Mouse (Mus musculus) lung, adult 2 months (tissue): ENCODE data around the gene Pcbp4. TPM values are rescaled to one million over a fixed set of nuclear protein-coding genes. Genes with fewer than 3 reads are reported as not detected.

Experiments
- DNase-seq: peaks from one replicate; pipeline ENCODE4 v3.0.0; 2022
- H3K4me1 ChIP-seq: fragments of 200-500 bp; 2 replicates; pipeline ENCODE4 v1.6.1; 2011; ENCODE audit warnings: low read length; ENCODE audit not compliant: control insufficient read depth, insufficient read depth
- H3K4me3 ChIP-seq: fragments of 200-500 bp; replicated peaks from 2 replicates; pipeline ENCODE3; 2011; ENCODE audit warnings: low read depth, mild to moderate bottlenecking, control low read depth, low read length; ENCODE audit errors: extremely low read depth
- CTCF ChIP-seq: fragments of 200-500 bp; IDR thresholded peaks from 2 replicates; pipeline ENCODE4 v1.5.1; 2011; ENCODE audit warnings: mild to moderate bottlenecking, low read length, control low read depth; ENCODE audit not compliant: insufficient read depth
- POLR2A ChIP-seq: fragments of 200-500 bp; IDR thresholded peaks from 2 replicates; pipeline ENCODE4 v1.6.1; 2011; ENCODE audit warnings: low read depth, mild to moderate bottlenecking, control low read depth, low read length, borderline replicate concordance; ENCODE audit errors: extremely low read depth
- WGBS: fragments of 180-500 bp; shearing (Covaris S2); methylation state at CpG from one replicate; pipeline ENCODE4 v1.1.7; 2018; 5-methylcytosine and 5-hydroxymethylcytosine counted together
- polyA plus RNA-seq: library from polyadenylated mRNA; depleted of rRNA; stranded (reverse); fragments of >200 nt; gene quantifications from 2 replicates; pipeline ENCODE4 v1.2.3, GENCODE M21; 2012; rRNA removed

The Pcbp4 gene
- polyA plus RNA-seq, result 68.5 and 70.7 TPM in 2 replicates

DNA sequence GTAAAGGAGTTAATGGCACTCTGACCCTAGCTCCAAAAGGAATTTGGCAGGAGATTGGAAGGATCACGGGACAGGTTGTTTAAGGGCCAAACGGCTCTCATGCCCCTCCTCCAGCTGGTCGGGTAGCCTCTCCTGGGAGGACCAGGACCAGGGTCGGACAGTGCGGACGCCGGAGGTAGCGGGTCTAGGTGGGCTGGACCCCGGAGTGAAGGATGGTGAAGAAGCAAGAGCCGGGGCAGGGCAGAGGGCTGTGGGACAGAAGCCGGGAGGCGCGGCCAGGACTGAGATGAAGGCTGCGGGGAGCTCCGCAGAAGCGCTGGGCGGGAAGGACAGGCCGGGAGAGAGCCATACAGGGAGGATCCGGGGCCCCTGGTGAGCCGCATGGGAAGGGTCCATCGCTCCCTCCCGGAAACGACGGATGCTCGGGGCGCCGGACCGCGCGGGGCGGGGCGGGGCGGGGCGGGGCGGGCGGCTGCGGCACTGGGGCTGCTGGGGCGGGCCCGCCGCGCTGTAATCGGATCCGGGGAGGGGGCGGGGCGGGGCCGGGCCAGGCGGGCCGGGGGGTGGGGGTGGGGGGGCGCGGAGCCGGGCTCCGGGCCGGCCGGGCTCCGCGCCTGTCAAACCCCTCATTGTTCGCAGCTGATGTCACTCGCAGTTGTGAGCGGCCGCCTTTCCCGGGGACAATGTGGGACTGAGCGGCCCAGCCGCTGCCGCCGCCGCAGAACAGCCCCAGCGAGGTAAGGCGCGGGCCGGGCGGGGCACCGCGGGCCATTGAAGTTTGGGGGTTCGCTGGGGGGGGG, at the start of gene Pcbp4:
Gene Pcbp4 (plus strand): TSS at position 21 of the 800 bp plus-strand sequence.
- WGBS, result under 1% methylated on average over 40 of the region's 74 CpGs
- TF ChIP-seq POLR2A, result no peak; the same call in 1 of the 2 replicates
- no peak for TF ChIP-seq CTCF
- Histone ChIP-seq H3K4me1 (peaks cover 14% of the 10 kb centered on the region), H3K4me3 (peak within 1 kb of the TSS; percentile 73)
- DNase-seq, result peak; percentile 68

DNA sequence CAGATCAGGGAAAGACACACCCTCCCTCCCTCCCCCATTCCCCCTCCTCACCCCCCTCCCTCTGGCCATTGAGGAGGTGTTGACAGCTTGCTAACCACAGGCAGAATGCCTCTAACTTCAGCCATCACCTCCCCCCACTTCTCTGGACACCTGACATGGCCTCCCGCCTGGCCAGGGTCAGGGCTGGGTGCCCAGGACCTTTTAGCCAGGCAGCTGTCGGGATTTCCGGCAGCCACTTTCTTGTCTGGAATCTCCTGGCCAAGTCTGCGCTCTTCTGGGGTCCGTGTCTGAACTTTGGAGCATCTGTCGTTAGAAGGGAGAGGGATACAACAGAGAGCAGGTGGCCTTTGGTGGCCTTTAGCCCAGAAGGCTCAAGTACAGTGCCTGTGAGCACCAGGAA, 47.8 kb upstream of the Pcbp4 start:
- WGBS, result 40% methylated on average over 6 of the region's 6 CpGs
- no peak for DNase-seq
- Histone ChIP-seq H3K4me1 (no peaks in the 10 kb centered on the region; the same call in 1 of the 2 replicates), H3K4me3 (no peak overlapping the region)
- no peak for TF ChIP-seq POLR2A
- TF ChIP-seq CTCF, result no peak

DNA sequence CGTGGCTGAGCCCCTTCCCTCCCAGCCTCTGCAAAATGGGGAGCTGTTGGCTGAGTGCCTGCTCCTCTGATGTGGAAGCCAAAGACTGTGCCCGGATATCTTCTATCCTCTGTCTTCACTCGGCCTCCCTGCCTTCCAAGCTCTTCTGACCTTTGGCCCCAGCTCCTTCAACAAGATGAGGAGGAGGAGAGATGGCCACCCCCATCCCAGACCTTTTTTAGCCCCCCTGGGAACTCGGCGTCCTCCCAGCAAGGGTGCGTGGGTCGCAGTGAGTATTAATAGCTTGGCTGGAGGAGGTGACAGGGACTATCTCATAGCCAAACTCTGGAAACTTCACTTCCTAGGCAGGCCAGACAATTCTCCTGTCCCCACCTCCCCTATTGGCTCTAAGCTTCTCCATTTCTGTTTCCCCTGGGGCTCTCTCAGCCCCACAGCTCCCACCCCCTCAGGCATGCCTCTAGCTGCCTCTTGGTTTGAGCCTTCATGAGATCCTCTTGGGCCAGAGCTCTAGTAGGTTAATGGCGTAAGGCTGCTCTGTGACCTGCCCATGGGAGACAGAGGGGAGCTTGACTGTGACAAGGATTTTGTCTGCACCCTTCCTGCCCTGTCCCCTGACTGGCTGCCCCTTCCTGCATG, 46.5 kb upstream of the Pcbp4 start:
- Histone ChIP-seq H3K4me3 (no peak overlapping the region), H3K4me1 (no peaks in the 10 kb centered on the region; the same call in 1 of the 2 replicates)
- WGBS, result 46% methylated on average over 8 of the region's 8 CpGs
- no peak for TF ChIP-seq POLR2A
- TF ChIP-seq CTCF, result no peak
- DNase-seq, result no peak

DNA sequence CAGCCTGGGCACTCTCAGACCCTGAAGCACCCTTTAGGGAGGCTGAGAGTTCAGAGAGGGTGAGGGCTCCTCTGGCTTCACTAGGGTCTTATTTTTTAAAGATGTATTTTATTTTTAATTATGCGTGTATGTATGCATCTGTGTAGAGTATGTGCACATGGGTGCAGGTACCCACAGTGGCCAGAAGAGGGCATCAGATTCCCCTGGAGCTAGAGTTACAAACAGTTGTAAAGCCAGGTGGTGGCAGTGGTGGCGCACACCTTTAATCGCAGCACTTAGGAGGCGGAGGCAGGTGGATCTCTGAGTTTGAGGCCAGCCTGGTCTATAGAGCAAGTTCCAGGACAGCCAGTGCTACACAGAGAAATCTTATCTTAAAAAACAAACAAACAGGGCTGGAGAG, 44.0 kb upstream of the Pcbp4 start:
- TF ChIP-seq CTCF, result no peak
- 97% methylated on average over 4 of the region's 4 CpGs for WGBS
- Histone ChIP-seq H3K4me1 (no peaks in the 10 kb centered on the region; the same call in 1 of the 2 replicates), H3K4me3 (no peak overlapping the region)
- DNase-seq, result no peak

DNA sequence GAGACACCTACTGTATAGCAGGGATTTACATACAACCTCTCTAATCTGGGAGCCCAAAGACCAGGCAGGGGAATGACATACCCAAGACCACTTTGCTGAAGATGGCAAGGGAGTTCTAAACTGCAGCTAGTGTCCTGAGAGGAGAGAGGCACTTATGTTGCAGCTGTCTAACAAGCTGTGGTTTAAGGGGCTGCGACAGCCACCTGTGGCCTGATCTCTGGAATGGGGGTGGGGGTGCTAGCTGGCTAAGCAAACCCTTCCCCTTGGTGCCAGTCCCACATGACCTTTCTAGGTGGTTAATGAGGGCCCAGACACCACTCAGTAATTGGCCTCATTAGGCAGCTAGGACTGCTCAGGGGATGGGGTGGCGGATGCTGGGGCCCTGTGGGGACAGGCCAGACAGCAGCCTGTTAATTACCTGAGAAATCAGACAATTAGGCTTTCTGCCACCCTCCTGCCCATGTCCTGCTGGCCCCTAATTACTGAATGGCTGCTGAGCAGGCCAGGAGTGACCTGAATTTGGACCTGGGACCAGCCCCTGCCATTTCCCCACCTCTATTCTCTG, 42.9 kb upstream of the Pcbp4 start:
- Histone ChIP-seq H3K4me1 (no peaks in the 10 kb centered on the region; the same call in 1 of the 2 replicates), H3K4me3 (no peak overlapping the region)
- TF ChIP-seq POLR2A (no peak), CTCF (no peak)
- 98% methylated on average over 2 of the region's 2 CpGs for WGBS
- no peak for DNase-seq

DNA sequence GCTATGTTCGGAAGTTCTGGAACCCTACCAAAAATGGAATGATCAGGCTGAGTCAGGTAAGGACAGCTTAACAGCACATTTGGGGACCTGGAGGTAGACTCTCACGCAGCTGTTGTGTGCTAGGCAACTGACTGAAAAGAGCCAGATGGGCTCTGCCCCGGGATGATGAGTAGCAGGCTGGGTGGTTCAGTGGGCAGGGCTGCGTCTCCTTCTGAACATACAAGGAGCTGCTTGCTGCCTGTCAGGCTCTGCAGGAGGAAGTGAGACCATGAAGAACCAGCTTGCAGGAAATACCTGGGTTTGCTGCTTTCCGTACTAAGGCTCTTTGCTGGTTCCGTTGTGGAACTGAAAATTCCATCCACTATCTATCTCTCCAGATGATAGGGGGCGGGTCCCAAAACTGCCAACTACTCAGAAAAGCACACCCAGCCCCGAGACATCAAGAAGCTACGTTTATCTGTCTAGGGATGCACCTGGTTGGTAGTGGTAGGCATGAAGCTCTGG, 41.9 kb upstream of the Pcbp4 start:
- no peak for TF ChIP-seq CTCF
- TF ChIP-seq POLR2A, result no peak
- H3K4me3 ChIP-seq, result no peak overlapping the region
- no peaks in the 10 kb centered on the region for H3K4me1 ChIP-seq
- 44% methylated on average over 9 of the region's 9 CpGs for WGBS
- no peak for DNase-seq

DNA sequence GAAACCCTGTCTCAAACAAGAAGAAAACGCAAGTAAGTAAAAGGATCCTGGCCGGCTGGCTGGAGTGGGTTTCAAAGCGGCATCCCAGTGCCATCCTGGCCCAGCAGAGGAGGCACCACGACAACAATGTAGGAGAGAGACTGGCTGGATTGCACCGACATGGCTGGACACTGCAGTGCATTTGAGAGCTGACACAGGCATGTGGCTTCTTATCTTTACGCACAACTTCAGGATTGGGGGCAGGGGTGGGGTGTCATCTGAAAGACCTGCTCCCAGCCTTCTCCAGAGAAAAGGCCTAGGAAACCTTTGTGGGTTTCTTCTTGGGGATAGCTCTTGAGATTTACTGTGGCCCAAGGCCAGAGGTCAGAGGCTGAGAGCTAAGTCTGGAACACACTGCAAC, 41.4 kb upstream of the Pcbp4 start:
- no peak overlapping the region for H3K4me3 ChIP-seq
- 79% methylated on average over 6 of the region's 6 CpGs for WGBS
- no peak for DNase-seq
- TF ChIP-seq POLR2A (no peak), CTCF (no peak)
- no peaks in the 10 kb centered on the region for H3K4me1 ChIP-seq

DNA sequence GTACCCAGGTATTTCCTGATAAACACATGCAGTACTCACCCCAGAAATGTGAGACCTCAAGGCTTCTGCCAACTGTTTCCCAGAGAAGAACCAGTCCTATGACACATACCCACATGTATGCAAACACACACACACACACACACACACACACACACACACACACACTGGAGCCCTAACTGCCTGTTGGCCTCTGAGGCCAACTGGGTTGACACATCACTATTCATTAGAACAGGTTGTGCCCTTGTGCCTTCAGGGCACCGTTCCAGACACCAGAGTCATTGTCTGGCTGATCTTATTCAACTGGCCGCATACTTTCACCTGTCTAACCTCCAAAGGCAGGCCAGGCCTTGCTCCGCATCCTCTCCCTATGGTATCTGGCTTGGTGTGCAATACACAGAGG, 40.9 kb upstream of the Pcbp4 start:
- H3K4me1 ChIP-seq, result no peaks in the 10 kb centered on the region
- no peak overlapping the region for H3K4me3 ChIP-seq
- DNase-seq, result no peak
- WGBS, result 77% methylated on average over 3 of the region's 3 CpGs
- TF ChIP-seq POLR2A (no peak), CTCF (no peak)

DNA sequence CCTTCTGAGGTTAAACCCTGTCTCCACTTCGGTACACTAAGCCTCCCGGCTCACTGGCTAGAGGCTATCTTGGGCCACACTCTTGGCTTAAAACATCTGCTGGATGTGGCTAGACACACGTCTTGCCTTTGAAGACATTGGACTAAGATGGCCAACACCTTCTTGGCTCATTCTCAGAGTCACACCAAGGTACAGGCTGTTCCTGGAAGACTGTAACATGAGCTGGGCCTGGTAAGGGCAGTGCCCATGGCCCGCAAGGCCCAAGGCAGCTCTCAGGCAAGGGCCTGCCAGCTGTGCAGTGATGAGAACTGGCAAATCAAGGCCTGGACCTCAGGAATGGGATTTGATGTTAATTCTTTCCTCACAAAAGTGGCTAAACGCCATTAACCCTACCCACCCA, 39.5 kb upstream of the Pcbp4 start:
- Histone ChIP-seq H3K4me1 (peaks cover 7% of the 10 kb centered on the region), H3K4me3 (no peak overlapping the region)
- DNase-seq, result no peak
- 82% methylated on average over 5 of the region's 5 CpGs for WGBS
- TF ChIP-seq POLR2A (no peak), CTCF (no peak)

DNA sequence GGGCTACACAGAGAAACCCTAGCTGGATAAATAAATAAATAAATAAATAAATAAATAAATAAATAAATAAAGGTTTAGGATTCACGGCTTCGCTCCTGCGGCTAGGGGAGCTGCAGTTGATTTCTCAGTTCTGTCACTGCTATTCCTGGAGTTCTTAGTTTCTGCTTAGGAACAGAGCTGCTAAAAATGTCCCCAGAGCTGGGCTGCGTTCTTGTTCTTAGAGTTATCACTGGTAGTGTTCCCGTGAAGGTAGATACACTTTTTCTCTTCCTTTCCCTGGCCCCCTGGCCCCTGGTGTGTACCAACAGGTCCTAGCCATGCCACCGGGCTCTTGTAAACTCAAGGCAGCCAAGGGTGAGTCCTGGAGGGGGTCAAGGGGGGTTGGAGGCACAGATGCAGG, 36.3 kb upstream of the Pcbp4 start:
- no peak for DNase-seq
- Histone ChIP-seq H3K4me3 (no peak overlapping the region), H3K4me1 (peaks cover 9% of the 10 kb centered on the region)
- WGBS, result 93% methylated on average over 6 of the region's 6 CpGs
- TF ChIP-seq POLR2A, result no peak
- no peak for TF ChIP-seq CTCF
